Mouse (Mus musculus) heart, embryonic 16.5 days (tissue): Measurements from ENCODE around the gene Isg20l2. TPM values are rescaled to one million over a fixed set of nuclear protein-coding genes. Genes with fewer than 3 reads are reported as not detected.
A peak's percentile ranks its signal among the peaks of the same experiment; 100 is the strongest.

Source experiments
- ATAC-seq: fragments of 200-750 bp; cut with Nextera tagmentation; replicated peaks from 2 replicates; pipeline ENCODE4 v1.8.0; 2017; ENCODE audit warnings: moderate number of reproducible peaks; ENCODE audit not compliant: insufficient read depth, low FRiP score; ENCODE audit errors: extremely low read depth
- H3K27ac ChIP-seq: fragments of 300-500 bp; sonication (generic); 2 replicates; pipeline ENCODE4 v1.5.1; 2014; ENCODE audit warnings: mild to moderate bottlenecking, low read length, control low read depth, moderate library complexity
- H3K27me3 ChIP-seq: fragments of 300-500 bp; sonication (generic); 2 replicates; pipeline ENCODE4 v1.6.1; 2014; ENCODE audit warnings: low read length, mixed read lengths; ENCODE audit not compliant: control insufficient read depth, insufficient read depth
- H3K36me3 ChIP-seq: fragments of 300-500 bp; sonication (generic); 2 replicates; pipeline ENCODE4 v1.6.1; 2014; ENCODE audit not compliant: control insufficient read depth, insufficient read depth
- H3K4me1 ChIP-seq: fragments of 300-500 bp; sonication (generic); 2 replicates; pipeline ENCODE4 v1.6.1; 2014; ENCODE audit warnings: low read length, mixed read lengths; ENCODE audit not compliant: control insufficient read depth, insufficient read depth
- H3K4me2 ChIP-seq: fragments of 300-500 bp; sonication (generic); 2 replicates; pipeline ENCODE4 v1.6.1; 2014; ENCODE audit warnings: low read depth, mild to moderate bottlenecking, control low read depth, low read length
- H3K4me3 ChIP-seq: fragments of 300-500 bp; sonication (generic); 2 replicates; pipeline ENCODE4 v1.5.1; 2014; ENCODE audit warnings: mild to moderate bottlenecking, control low read depth, low read length
- H3K9ac ChIP-seq: fragments of 300-500 bp; sonication (generic); 2 replicates; pipeline ENCODE4 v1.6.1; 2014; ENCODE audit warnings: low read length, control low read depth
- H3K9me3 ChIP-seq: fragments of 300-500 bp; sonication (generic); replicated peaks from 2 replicates; pipeline ENCODE4 v1.6.1; 2016; ENCODE audit warnings: low read length; ENCODE audit not compliant: control insufficient read depth
- WGBS: fragments of 180-500 bp; shearing (Covaris S2); extraction: QIAGEN DNeasy Blood & Tissue Kit; methylation state at CpG from one replicate; pipeline ENCODE4 v1.1.7; 2014; 5-methylcytosine and 5-hydroxymethylcytosine counted together
- polyA plus RNA-seq: library from polyadenylated mRNA; unstranded; fragments of >200 nt; fragmentation: Nextera tagmentation; extraction: Ambion mirVana; gene quantifications from 2 replicates; pipeline ENCODE4 v1.2.1, GENCODE M21; 2015

Isg20l2 gene
- polyA plus RNA-seq, 1 experiment from 2014 or later = 29.2 TPM

DNA sequence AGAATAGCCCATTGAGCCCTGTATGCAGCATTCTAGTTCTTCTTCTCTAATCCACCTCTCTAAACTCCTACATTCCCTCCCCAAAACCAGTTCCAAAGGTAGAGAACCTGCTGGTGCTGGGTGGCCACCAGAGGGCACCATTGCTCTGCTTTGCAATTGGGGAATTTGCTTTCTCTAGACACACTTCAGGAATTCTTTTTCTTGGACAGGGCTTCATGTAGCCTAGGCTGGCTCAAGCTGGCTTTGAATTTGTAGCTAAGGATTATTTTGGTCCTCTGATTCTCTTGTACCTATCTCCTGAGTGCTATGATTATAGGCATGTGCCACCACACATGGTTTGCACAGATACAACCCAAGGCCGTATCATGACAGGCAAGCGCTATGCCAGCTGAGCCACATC is 5.7 kb downstream of the Isg20l2 start:
- ATAC-seq = 0 out of 2 replicates have a peak, but pooled peaks have one; percentile 21
- peaks cover 7% of the 10 kb centered on the region for H3K4me1 ChIP-seq
- no peaks in the 10 kb centered on the region for H3K9me3 ChIP-seq
- no peaks in the 10 kb centered on the region for H3K27me3 ChIP-seq
- peaks cover 44% of the 10 kb centered on the region for H3K36me3 ChIP-seq
- no peak overlapping the region; the same call in 1 of the 2 replicates for H3K9ac ChIP-seq
- WGBS = 97% methylated on average over 2 of the region's 2 CpGs
- no peak overlapping the region for H3K4me3 ChIP-seq
- no peak overlapping the region for H3K27ac ChIP-seq
- H3K4me2 ChIP-seq = no peak overlapping the region

GRCm38 (mm10) chr3:87940611-87941010 is 10.5 kb downstream of the Isg20l2 start:
- 71% methylated on average over 5 of the region's 5 CpGs for WGBS
- H3K36me3 ChIP-seq = peaks cover 41% of the 10 kb centered on the region
- no peaks in the 10 kb centered on the region for H3K9me3 ChIP-seq
- ATAC-seq = no peak
- peaks cover 6% of the 10 kb centered on the region; the same call in 1 of the 2 replicates for H3K27me3 ChIP-seq
- H3K9ac ChIP-seq = no peak overlapping the region
- H3K4me2 ChIP-seq = no peak overlapping the region
- H3K27ac ChIP-seq = no peak overlapping the region
- H3K4me3 ChIP-seq = no peak overlapping the region
- H3K4me1 ChIP-seq = peaks cover 2% of the 10 kb centered on the region; the same call in 1 of the 2 replicates

- Histone ChIP-seq H3K4me2 (no peak overlapping the region), H3K27ac (no peak overlapping the region), H3K4me1 (peaks cover 7% of the 10 kb centered on the region), H3K27me3 (peaks cover 20% of the 10 kb centered on the region), H3K9me3 (no peaks in the 10 kb centered on the region), H3K9ac (no peak overlapping the region), H3K4me3 (no peak overlapping the region), H3K36me3 (peaks cover 35% of the 10 kb centered on the region)
- no peak for ATAC-seq
- WGBS = 88% methylated on average over 2 of the region's 2 CpGs
Measured at GRCm38 (mm10) chr3:87942471-87942870, 12.4 kb downstream of the Isg20l2 start.

GRCm38 (mm10) chr3:87943586-87943985 is 13.5 kb downstream of the Isg20l2 start:
- no peak overlapping the region for H3K4me2 ChIP-seq
- H3K4me3 ChIP-seq = no peak overlapping the region
- ATAC-seq = no peak
- peaks cover 18% of the 10 kb centered on the region for H3K4me1 ChIP-seq
- H3K36me3 ChIP-seq = peaks cover 26% of the 10 kb centered on the region
- no peaks in the 10 kb centered on the region for H3K9me3 ChIP-seq
- WGBS = 63% methylated on average over 7 of the region's 7 CpGs
- H3K9ac ChIP-seq = no peak overlapping the region
- H3K27me3 ChIP-seq = peaks cover 29% of the 10 kb centered on the region
- H3K27ac ChIP-seq = no peak overlapping the region

DNA sequence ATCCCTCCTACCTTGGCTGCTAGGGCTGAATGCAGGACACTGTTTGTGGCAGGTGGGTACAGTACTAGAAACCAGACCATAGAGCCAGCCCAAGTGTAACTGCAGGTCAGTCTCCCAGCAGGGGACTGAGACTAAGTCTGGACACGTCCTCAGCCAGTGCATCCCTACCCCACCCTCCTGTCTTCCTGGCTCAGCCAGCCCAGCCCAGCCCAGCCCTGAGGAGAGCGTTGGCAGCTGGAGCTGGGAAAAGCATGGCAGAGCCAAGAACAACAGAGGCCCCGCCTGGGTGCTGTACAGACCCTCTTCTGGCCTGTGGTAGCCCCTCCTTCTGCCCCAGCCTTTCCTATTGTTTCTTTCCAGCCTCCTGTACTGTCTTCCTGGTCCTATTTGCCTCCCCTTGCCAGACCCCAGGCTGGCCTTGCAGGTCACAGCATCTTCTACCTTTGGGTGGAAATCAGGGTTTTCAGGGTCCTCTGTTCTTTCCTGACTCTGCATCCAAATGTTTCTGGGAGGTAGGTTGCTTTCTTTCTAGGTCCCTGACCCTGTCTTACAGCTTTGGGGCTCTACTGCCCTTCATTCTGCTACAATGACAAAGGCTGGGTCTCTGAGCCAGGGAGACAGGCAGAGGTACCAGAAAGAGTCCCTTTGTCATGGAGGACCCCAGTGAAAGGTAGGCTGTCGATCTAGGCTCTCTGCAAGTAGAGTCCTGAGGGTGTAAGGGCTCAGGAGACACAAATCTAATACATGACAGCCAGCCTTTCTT is 14.9 kb downstream of the Isg20l2 start:
- Histone ChIP-seq H3K27ac (no peak overlapping the region), H3K4me2 (no peak overlapping the region), H3K4me3 (no peak overlapping the region), H3K27me3 (peaks cover 41% of the 10 kb centered on the region), H3K9ac (no peak overlapping the region), H3K4me1 (peaks cover 26% of the 10 kb centered on the region), H3K36me3 (peaks cover 15% of the 10 kb centered on the region), H3K9me3 (no peaks in the 10 kb centered on the region)
- WGBS = 24% methylated on average over 4 of the region's 4 CpGs
- ATAC-seq = peak; percentile 62

- Histone ChIP-seq H3K36me3 (peaks cover 9% of the 10 kb centered on the region), H3K27ac (no peak overlapping the region), H3K4me3 (no peak overlapping the region), H3K4me2 (no peak overlapping the region), H3K9ac (no peak overlapping the region), H3K4me1 (peaks cover 26% of the 10 kb centered on the region), H3K27me3 (peaks cover 50% of the 10 kb centered on the region), H3K9me3 (no peaks in the 10 kb centered on the region)
- WGBS = 42% methylated on average over 12 of the region's 12 CpGs
- no peak for ATAC-seq
Measured at GRCm38 (mm10) chr3:87945781-87946540, 15.8 kb downstream of the Isg20l2 start.

DNA sequence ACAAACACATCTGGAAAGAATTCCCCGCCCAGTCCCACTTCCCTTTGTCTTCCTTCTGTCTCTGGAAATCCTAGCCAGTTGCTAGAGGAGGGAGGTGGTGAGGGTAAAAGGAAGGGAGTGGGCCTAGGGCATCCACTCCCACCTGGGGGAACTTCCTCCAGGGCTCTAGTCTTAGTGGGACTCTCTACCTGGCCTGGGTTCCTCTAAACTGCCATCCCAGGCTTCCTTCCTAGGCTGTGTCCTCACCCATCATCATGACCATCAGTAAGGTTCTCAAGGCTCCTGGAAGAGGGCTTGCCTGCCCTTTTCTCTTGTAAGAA is 16.4 kb downstream of the Isg20l2 start:
- WGBS = 44% methylated on average over 1 of the region's 1 CpGs
- no peak overlapping the region for H3K4me3 ChIP-seq
- no peak overlapping the region for H3K9ac ChIP-seq
- no peak overlapping the region for H3K4me2 ChIP-seq
- peaks cover 4% of the 10 kb centered on the region for H3K36me3 ChIP-seq
- ATAC-seq = no peak
- no peak overlapping the region for H3K27ac ChIP-seq
- no peaks in the 10 kb centered on the region for H3K9me3 ChIP-seq
- H3K4me1 ChIP-seq = peaks cover 26% of the 10 kb centered on the region
- H3K27me3 ChIP-seq = peaks cover 56% of the 10 kb centered on the region

- H3K4me2 ChIP-seq = peak overlapping the region; percentile 64
- peaks cover 28% of the 10 kb centered on the region for H3K4me1 ChIP-seq
- H3K9me3 ChIP-seq = no peaks in the 10 kb centered on the region
- no peak for ATAC-seq
- H3K9ac ChIP-seq = peak overlapping the region; percentile 44; the same call in 1 of the 2 replicates
- no peak overlapping the region for H3K27ac ChIP-seq
- no peaks in the 10 kb centered on the region for H3K36me3 ChIP-seq
- H3K27me3 ChIP-seq = peaks cover 59% of the 10 kb centered on the region
- peak overlapping the region; percentile 41 for H3K4me3 ChIP-seq
- whole genome bisulfite sequencing = 4% methylated on average over 26 of the region's 26 CpGs
Measured at GRCm38 (mm10) chr3:87947056-87947810, 17.1 kb downstream of the Isg20l2 start.
